Comparison of ENCODE assay signal across 29 mouse cellular contexts in genomic region chr8:127134327-127134726, GRCm38 (mm10).
DNase-seq lines count a peak whose midpoint lies in the region; ATAC-seq lines count a peak whose summit lies in the region.
"Had no signal": no experiment of that assay in that cellular context is flagged by ENCODE, and none has a peak within 500 bp of the region (broad histone marks: within the 10 kb centered on the region; RNA-seq: fewer than 3 reads in every experiment).

No protein-coding gene starts in this region.

- no peak overlapping the region for H3K27ac ChIP-seq in limb, embryonic 11.5 days (replicated peaks; ENCODE audit: low read depth, low read length)
- H3K27ac ChIP-seq in limb, embryonic 10.5 days = no peak overlapping the region
- H3K27ac ChIP-seq in intestine, embryonic 16.5 days (ENCODE audit: low read length) = peak overlapping the region; percentile 57
- H3K27ac ChIP-seq in limb, embryonic 15.5 days = peak overlapping the region; percentile 18
- H3K27ac ChIP-seq: forebrain, embryonic 13.5 days; gastrocnemius, adult 2 months; hindbrain, embryonic 13.5 days; layer of hippocampus, adult 2 months; liver, embryonic 13.5 days had no signal

- H3K27me3 ChIP-seq in limb, embryonic 11.5 days (ENCODE audit: control insufficient read depth, insufficient read depth, low read length) = no peaks in the 10 kb centered on the region
- no peaks in the 10 kb centered on the region for H3K27me3 ChIP-seq in limb, embryonic 10.5 days (ENCODE audit: low read depth, poor library complexity, severe bottlenecking)
- no peaks in the 10 kb centered on the region for H3K27me3 ChIP-seq in intestine, embryonic 16.5 days (replicated peaks; ENCODE audit: control insufficient read depth, insufficient read depth, low read length)
- no peaks in the 10 kb centered on the region for H3K27me3 ChIP-seq in limb, embryonic 15.5 days
- H3K27me3 ChIP-seq: forebrain, embryonic 13.5 days; heart, embryonic 12.5 days; hindbrain, embryonic 13.5 days; liver, embryonic 13.5 days had no signal

- no peak overlapping the region for H3K4me2 ChIP-seq in limb, embryonic 11.5 days (ENCODE audit: low read depth, severe bottlenecking)
- H3K4me2 ChIP-seq in intestine, embryonic 16.5 days (ENCODE audit: low read depth, low read length) = peak overlapping the region; percentile 53
- H3K4me2 ChIP-seq in limb, embryonic 15.5 days = no peak overlapping the region
- H3K4me2 ChIP-seq: forebrain, embryonic 13.5 days; heart, embryonic 12.5 days; hindbrain, embryonic 13.5 days; liver, embryonic 13.5 days had no signal

- no peak overlapping the region for H3K4me3 ChIP-seq in limb, embryonic 11.5 days (ENCODE audit: low read depth, low read length)
- H3K4me3 ChIP-seq in limb, embryonic 10.5 days = no peak overlapping the region
- H3K4me3 ChIP-seq in intestine, embryonic 16.5 days (ENCODE audit: low read length) = peak overlapping the region; percentile 29
- H3K4me3 ChIP-seq in limb, embryonic 15.5 days = no peak overlapping the region
- H3K4me3 ChIP-seq: forebrain, embryonic 13.5 days; gastrocnemius, adult 2 months; heart, embryonic 12.5 days; hindbrain, embryonic 13.5 days; layer of hippocampus, adult 2 months; liver, embryonic 13.5 days had no signal

- H3K36me3 ChIP-seq in limb, embryonic 11.5 days (ENCODE audit: control insufficient read depth, insufficient read depth, low read length) = no peaks in the 10 kb centered on the region
- H3K36me3 ChIP-seq in limb, embryonic 10.5 days = no peaks in the 10 kb centered on the region
- no peaks in the 10 kb centered on the region for H3K36me3 ChIP-seq in intestine, embryonic 16.5 days (ENCODE audit: control insufficient read depth, insufficient read depth, low read length)
- H3K36me3 ChIP-seq in limb, embryonic 15.5 days = no peaks in the 10 kb centered on the region
- H3K36me3 ChIP-seq: heart, embryonic 12.5 days; hindbrain, embryonic 13.5 days; liver, embryonic 13.5 days had no signal

- DNase-seq in limb, embryonic 11.5 days (ENCODE audit: low spot score) = peak; percentile 47
- DNase-seq in limb, embryonic 10.5 days (ENCODE audit: low spot score) = no peak
- peak; percentile 30 for DNase-seq in forelimb bud, embryonic 11.5 days (ENCODE audit: low read depth, low spot score)
- no peak for DNase-seq in left cerebral cortex, postnatal 14 days (ENCODE audit: low spot score in 2 of 2)
- DNase-seq: adrenal gland, postnatal 25 days; cerebellum, adult 11-12 months; cerebellum, adult 9-11 months; embryo, embryonic 11 days; gastrocnemius, adult 2 months; gastrocnemius, postnatal 36 days; heart, adult 18-20 months; heart, postnatal 4 days; kidney, adult 9 months; left cerebral cortex, postnatal 4 days; liver, embryonic 13.5 days; lung, adult 2 months; lung, postnatal 14 days; midbrain, embryonic 14.5 days; right cerebral cortex, postnatal 25 days; thymus, adult 2 months; thymus, postnatal 4 days had no signal

- peak; percentile 38; the same call in 1 of the 2 replicates for ATAC-seq in limb, embryonic 11.5 days (ENCODE audit: insufficient number of reproducible peaks, low FRiP score, low TSS enrichment, low read depth)
- peak; percentile 72 for ATAC-seq in intestine, embryonic 16.5 days
- no peak for ATAC-seq in limb, embryonic 15.5 days (ENCODE audit: insufficient number of reproducible peaks, low FRiP score, low TSS enrichment, low read depth)
- no peak for ATAC-seq in activated CD4-positive, CD25-positive, alpha-beta regulatory T cell, adult 4 months
- ATAC-seq: CD4-positive, CD25-positive, alpha-beta regulatory T cell, adult 4 months; forebrain, embryonic 13.5 days had no signal

- intact Hi-C loops in left cerebral cortex, postnatal 14 days (cut with DNase I) = no loop called here

- 11% methylated on average over 5 of the region's 5 CpGs for WGBS in limb, embryonic 11.5 days
- 37% methylated on average over 5 of the region's 5 CpGs for WGBS in limb, embryonic 10.5 days
- 20% methylated on average over 5 of the region's 5 CpGs for WGBS in intestine, embryonic 16.5 days
- 5% methylated on average over 5 of the region's 5 CpGs for WGBS in limb, embryonic 15.5 days

- H3K9me3 ChIP-seq in limb, embryonic 11.5 days (ENCODE audit: control insufficient read depth, low read length) = no peaks in the 10 kb centered on the region
- no peaks in the 10 kb centered on the region for H3K9me3 ChIP-seq in limb, embryonic 10.5 days (replicated peaks)
- no peaks in the 10 kb centered on the region for H3K9me3 ChIP-seq in intestine, embryonic 16.5 days (ENCODE audit: control insufficient read depth, low read length)
- H3K9me3 ChIP-seq in limb, embryonic 15.5 days = no peaks in the 10 kb centered on the region
- H3K9me3 ChIP-seq: forebrain, embryonic 13.5 days; heart, embryonic 12.5 days; hindbrain, embryonic 13.5 days; liver, embryonic 13.5 days had no signal

- H3K9ac ChIP-seq in limb, embryonic 11.5 days (ENCODE audit: low read length) = no peak overlapping the region
- peak overlapping the region; percentile 48; the same call in 1 of the 2 replicates for H3K9ac ChIP-seq in intestine, embryonic 16.5 days (ENCODE audit: low read depth, low read length)
- no peak overlapping the region for H3K9ac ChIP-seq in limb, embryonic 15.5 days
- H3K9ac ChIP-seq: forebrain, embryonic 13.5 days; heart, embryonic 12.5 days; hindbrain, embryonic 13.5 days; liver, embryonic 13.5 days had no signal

- H3K4me1 ChIP-seq in limb, embryonic 11.5 days (ENCODE audit: control insufficient read depth, insufficient read depth, low read length) = peaks cover 21% of the 10 kb centered on the region
- H3K4me1 ChIP-seq in limb, embryonic 10.5 days = peaks cover 81% of the 10 kb centered on the region
- peaks cover 50% of the 10 kb centered on the region for H3K4me1 ChIP-seq in intestine, embryonic 16.5 days (ENCODE audit: control insufficient read depth, insufficient read depth, low read length)
- H3K4me1 ChIP-seq in limb, embryonic 15.5 days = peaks cover 51% of the 10 kb centered on the region

Comparison
In these comparisons a context has a peak if more than half of its experiments do, and no peak if none do; other contexts are left out.
1. ATAC-seq: peak in limb, embryonic 11.5 days (single experiment) and intestine, embryonic 16.5 days (single experiment); none in limb, embryonic 15.5 days (single experiment) and activated CD4-positive, CD25-positive, alpha-beta regulatory T cell, adult 4 months (single experiment).
2. DNase-seq: peak in limb, embryonic 11.5 days (single experiment) and forelimb bud, embryonic 11.5 days (single experiment); none in limb, embryonic 10.5 days (single experiment) and left cerebral cortex, postnatal 14 days (0 of 2).
3. H3K27ac ChIP-seq: peak in intestine, embryonic 16.5 days (single experiment) and limb, embryonic 15.5 days (single experiment); none in limb, embryonic 11.5 days (single experiment) and limb, embryonic 10.5 days (single experiment).